Mouse (Mus musculus) layer of hippocampus, postnatal 10 days (tissue): ENCODE measurements at regions not wholly inside any gene's neighbourhood (a gene's known extent, or its start where the extent isn't known, plus 50 kb on each side); places are given as distances from the start of the nearest gene placed in this dataset.

Experiments used
- DNase-seq, 2 experiments: peaks; one replicate each; pipeline ENCODE4 v3.0.0; 2021; ENCODE audit warnings: low spot score in 2 of 2

GRCm38 (mm10) chr12:16145621-16146020 lies 328.9 kb upstream of the Trib2 start:
- peak; percentile 27 to 45 for DNase-seq

DNA sequence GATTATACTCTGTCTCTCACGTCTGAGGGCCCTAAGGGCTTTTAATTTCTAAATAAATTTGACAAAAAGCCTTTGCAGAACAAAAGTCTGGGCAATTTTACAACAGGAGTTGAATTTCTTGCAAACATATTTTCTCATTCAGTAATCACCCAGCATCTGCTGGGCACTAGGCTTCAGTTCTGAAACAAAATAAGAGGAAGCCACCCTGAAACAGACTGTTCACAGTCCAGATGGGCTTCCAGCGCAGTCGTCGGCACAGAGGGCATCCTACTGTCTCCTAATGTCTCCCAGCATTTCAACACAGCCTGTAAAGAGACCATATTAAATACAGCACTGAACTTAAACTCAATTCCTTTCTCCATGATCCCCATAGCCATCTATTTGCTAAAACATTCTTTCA lies 324.5 kb upstream of the Trib2 start:
- peak in 1 of 2 experiments; percentile 17 for DNase-seq

GRCm38 (mm10) chr12:16140511-16141110 lies 323.9 kb upstream of the Trib2 start:
- no peak for DNase-seq

DNA sequence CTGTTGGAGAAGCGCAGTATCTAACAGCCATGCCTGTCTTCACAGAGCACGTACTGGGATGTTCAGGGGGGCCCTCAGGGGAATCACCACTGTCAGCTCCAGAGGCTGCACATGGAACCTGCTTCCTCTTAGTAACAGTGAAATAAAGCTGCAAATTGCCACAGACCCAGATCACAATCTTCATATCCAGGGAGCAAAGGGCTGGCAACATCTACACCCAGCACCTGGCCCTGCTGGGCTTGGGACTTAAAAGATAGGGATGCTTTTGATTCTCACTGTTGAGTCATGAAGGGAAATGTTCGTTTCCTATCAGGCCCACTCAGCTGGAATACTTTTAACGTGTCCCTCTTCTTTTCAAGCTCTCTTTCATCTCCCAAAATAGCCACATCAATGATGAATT lies 322.4 kb upstream of the Trib2 start:
- DNase-seq = no peak

DNA sequence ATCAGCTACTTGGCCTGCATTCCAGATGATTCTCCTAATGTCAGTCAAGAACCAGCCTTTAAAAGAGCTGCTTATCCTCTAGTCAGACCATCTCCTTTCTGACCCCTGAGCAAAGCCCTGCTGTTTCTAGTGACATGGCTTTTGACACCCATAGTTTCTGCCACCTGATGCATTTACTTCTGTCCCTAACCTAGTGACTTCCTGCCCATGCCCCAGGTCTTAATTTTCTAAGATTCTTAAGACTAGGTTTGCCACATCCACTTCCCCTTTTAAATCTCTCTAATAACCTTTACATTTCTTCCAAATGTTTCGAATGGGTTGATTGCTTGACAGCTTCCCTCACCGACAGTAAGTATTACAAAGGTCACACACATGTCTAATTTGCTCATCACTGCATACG lies 321.1 kb upstream of the Trib2 start:
- DNase-seq = no peak

- DNase-seq = no peak
Measured at GRCm38 (mm10) chr12:16136214-16136671, 319.5 kb upstream of the Trib2 start.

DNA sequence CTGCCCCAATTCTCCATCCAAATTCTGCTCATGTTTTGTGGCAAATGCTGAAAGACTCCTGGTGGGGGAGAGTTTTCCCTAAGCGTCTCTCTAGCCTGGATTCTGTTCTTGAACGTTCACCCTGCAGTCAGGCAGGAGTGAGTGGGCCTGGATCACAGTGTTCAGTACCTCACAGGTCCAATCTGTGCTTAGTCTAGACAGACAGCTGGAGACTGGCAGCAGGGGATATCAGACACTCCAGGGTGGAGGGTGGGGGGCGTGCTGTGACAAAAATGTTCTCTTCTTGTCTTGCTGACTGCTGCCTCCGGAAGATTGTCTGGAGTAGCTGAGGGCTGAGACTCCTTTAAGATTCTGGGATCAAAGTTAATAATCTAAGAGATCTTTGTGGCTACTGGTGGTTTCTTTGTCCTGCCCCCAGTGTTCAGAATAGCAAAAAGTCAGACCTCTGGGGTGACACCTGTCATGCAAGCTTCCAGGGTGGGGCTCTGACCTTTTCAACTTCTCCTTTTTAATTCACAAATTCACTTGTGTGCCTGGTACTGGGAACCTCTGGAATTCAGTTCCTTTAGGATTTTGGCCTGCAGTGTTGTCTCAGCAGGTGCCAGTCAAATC lies 319.0 kb upstream of the Trib2 start:
- peak; percentile 37 to 40 for DNase-seq

GRCm38 (mm10) chr12:16134446-16134845 lies 317.7 kb upstream of the Trib2 start:
- DNase-seq = no peak

- DNase-seq = no peak
Measured at GRCm38 (mm10) chr12:16133253-16133652, 316.5 kb upstream of the Trib2 start.

DNA sequence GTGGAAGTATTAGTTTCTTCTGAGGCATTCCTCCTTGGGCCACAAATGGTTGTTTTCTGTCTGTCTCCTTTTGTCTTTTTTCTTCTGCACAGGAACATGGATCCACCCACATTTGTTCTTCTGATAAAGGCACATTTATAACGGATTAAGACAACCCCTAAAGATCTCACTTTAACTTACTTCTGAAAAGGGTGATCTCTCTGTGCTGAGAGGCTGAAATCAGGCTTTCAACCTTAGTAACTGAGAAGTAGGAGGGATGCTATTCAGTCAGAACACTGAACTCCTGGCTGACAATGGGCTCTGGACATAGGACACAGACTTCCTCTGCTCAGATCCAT lies 315.0 kb upstream of the Trib2 start:
- DNase-seq = no peak

DNA sequence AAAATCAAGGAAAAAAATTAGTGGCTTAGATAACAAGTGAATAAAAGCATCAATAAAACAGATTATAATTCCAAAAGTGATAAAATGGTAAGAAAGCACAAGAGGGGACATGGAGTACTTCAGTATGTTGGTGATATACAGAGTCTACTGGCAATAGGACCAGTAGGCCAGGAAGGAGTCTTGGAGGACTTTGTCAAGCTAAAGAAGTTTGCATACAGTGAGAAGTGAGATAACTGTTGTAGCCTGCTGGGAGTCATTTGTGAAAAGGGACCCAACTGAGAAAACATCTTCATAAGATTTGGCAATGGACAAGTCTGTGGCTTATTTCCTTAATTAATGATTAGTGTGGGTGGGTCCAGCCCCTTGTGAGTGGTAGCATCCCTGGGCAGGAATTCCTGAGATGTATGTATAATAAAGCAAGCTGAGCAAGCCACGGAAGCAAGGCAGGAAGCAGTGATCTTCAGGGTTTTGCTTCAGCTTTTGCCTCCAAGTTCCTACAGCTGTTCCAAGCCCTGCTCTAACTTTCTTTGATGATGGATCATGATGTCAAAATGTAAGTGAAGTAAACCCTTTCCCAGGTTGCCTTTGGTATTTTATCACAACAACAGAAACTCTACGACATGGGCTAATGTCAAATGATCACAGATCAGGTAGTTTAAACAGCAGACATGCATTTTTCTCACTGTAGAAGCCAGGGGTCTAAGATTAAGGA lies 314.5 kb upstream of the Trib2 start:
- no peak for DNase-seq

DNA sequence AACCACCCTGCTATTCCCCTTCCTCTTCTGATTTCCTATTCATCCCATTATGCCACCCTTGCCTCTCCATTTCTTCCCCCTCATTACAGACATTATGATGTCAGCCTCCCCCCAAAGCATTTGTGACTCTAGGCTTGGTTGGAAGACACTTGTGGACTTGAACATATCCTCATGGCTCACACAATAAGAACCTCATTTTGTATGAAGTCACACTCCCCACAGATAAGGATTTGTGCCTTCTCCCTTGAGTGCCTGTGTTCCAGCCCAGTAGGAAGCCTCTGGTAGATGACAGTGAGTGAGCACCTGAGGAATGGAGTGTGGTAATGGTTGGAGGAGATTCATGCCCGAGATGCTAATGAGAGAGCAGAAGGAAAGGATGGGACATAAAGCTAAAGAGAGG lies 313.9 kb upstream of the Trib2 start:
- DNase-seq = no peak

DNA sequence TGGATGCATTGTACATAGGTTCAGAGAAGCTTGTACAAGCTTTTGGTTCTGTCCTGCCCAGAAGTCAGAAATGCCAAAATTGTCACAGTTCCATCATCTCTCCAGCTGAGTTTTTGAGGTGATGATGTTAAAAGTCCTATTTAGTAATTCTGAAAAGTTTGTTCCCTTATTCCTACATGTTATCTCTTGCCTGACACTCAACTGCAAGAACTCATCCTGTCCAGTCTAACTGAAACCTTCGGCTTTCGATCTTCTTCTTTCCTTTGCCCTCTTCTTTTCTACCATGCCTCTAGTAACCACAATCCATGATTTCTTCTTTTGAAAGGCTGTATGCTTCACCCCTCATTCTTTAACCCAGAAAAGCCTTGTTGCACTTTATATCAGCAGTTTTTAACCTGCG lies 313.2 kb upstream of the Trib2 start:
- no peak for DNase-seq

- no peak for DNase-seq
Measured at GRCm38 (mm10) chr12:16129243-16129642, 312.5 kb upstream of the Trib2 start.

GRCm38 (mm10) chr12:16124906-16125305 lies 308.2 kb upstream of the Trib2 start:
- no peak for DNase-seq

DNA sequence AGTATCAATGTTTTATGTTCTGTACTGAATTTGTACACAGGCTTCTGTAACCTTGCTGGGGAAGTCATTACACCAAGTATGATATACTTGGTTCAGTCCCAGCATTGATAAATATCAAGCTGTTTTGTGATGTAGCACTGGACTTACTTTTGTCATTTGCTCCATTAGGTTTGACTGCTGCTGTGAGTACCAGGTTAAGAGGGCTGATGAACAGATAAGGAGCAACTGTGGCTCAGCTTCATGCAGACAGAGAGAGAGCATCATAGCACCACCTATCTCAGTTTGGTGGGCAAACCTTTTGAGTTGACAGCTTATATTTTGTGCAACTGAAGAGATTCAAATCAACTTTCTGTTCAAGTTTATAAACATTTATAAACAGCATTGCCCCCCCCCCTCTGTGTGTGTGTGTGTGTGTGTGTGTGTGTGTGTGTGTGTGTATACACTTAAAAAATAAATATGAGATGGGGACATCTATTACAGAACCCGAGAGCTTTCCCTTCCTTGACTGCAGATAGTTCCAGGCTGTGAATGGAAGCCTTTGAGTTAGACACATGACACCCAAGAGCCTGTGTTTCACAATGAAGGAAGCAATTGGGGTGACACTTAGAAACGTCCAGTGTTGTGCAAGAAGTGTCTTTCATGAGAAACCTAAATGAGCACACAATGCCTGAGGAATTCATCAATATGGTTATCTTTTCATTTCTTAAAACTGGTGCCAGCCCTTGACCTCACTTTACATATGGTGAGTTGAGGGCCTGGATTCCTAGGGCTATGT lies 305.8 kb upstream of the Trib2 start:
- DNase-seq = no peak

- no peak for DNase-seq
Measured at GRCm38 (mm10) chr12:16121787-16122186, 305.1 kb upstream of the Trib2 start.

- no peak for DNase-seq
Measured at GRCm38 (mm10) chr12:16118710-16119109, 302.0 kb upstream of the Trib2 start.

DNA sequence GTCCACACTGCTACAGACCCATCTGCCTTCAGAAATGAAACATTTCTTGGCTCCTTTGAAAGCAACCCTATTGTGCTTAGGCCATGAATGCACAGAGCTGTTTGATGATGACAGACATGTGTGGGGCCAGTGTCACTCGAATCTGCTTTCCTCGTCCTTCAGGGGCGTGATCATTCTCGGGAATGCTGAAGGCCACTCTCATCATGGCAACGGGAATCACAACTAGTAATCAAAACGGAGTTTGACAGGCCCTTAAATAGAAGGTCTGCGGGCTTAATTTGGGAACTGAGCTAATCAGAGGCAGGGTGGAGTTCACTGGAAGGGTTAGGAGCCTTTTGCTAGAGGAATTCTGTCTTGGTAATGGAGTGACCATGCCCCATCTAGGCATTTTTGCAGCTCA lies 290.2 kb upstream of the Trib2 start:
- no peak for DNase-seq

DNA sequence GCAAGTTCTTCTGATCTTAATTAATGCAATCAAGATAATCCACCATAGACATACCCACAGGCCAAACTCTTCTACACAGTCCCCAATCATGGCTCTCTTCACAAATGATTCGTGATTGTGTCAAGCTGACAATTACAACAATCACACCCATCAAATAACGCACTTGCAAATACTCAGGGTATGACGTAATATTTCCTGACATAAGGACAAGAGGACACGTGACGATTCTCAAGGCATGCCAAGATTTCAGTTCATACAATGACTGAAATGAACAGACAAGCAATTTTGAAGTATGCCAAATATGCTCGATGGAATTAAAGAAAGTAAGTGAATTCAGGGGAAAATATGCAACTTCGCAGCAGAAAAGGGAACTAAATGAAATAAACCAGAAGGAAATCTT lies 282.1 kb upstream of the Trib2 start:
- no peak for DNase-seq

DNA sequence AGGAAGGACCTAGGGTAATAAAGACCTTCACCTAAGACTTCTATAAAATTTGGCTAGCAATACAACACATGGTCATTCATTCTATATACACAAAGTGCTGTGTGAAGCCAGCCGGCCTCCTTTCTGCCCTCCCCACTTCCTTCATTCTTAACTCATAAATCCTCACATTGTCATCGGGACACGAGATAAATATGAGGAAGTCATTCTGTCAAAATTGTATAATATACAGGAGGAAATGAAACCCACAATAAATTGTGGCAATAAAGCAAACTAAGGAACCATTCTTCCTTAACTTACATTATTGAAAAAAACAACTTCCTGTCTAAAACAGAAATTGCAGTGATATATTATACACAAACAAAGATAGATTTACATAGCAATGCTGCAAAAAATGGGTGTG lies 275.9 kb upstream of the Trib2 start:
- no peak for DNase-seq

DNA sequence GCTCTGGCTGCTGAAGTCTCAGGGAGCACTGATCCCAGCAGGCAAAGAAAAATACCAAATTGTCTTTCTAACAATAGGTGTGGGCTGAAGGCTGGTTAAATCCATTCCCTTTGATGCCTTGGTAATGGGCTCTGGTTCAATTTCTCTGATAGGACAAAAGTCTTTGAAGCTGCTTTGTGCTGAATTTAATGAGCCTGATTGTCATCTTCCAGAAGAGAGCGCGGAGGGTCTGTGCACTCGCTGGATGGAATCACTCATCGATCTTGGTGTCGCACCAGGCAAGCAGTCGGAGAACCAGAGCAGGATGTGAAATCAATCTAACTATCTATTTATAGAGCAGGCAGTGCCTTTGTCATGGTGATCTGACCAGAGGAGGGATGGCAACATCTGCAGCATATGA lies 274.6 kb upstream of the Trib2 start:
- no peak for DNase-seq
